Mouse (Mus musculus) CD4-positive helper T cell, adult 2 months (primary cell): ENCODE measurements around the gene Ets2.
"Not testable (repeated sequence)": the region's sequence is repeated elsewhere in the genome, so short reads cannot be mapped to it uniquely, and the experiment has no call there.

Experiments
- DNase-seq: peaks from one replicate; pipeline ENCODE4 v3.0.0-alpha.2; 2012; ENCODE audit warnings: low read depth, missing footprints, low spot score

The Ets2 gene

GRCm38 (mm10) chr16:95699721-95700120 lies 2.2 kb upstream of the Ets2 start:
- no peak for DNase-seq

- DNase-seq = no peak
Observed at GRCm38 (mm10) chr16:95700224-95700623, 1.7 kb upstream of the Ets2 start.

GRCm38 (mm10) chr16:95702562-95703545 lies 979 bp downstream of the Ets2 start:
- DNase-seq = peak; percentile 41

- DNase-seq = no peak
Observed at GRCm38 (mm10) chr16:95703958-95704357, 2.1 kb downstream of the Ets2 start.

- peak; percentile 19 for DNase-seq
Observed at GRCm38 (mm10) chr16:95704662-95705330, 2.9 kb downstream of the Ets2 start.

- DNase-seq = no peak
Observed at GRCm38 (mm10) chr16:95705771-95706170, 3.9 kb downstream of the Ets2 start.

GRCm38 (mm10) chr16:95708211-95709004 lies 6.5 kb downstream of the Ets2 start:
- peak; percentile 58 for DNase-seq

- DNase-seq = no peak
Observed at GRCm38 (mm10) chr16:95709175-95709574, 7.3 kb downstream of the Ets2 start.

GRCm38 (mm10) chr16:95710129-95710528 lies 8.3 kb downstream of the Ets2 start:
- no peak for DNase-seq

- DNase-seq = no peak
Observed at GRCm38 (mm10) chr16:95712121-95712520, 10.2 kb downstream of the Ets2 start.

GRCm38 (mm10) chr16:95713077-95713476 lies 11.2 kb downstream of the Ets2 start:
- not testable (repeated sequence) for DNase-seq

- DNase-seq = no peak
Observed at GRCm38 (mm10) chr16:95715026-95715425, 13.2 kb downstream of the Ets2 start.

GRCm38 (mm10) chr16:95716061-95716706 lies 14.3 kb downstream of the Ets2 start:
- no peak for DNase-seq

- no peak for DNase-seq
Observed at GRCm38 (mm10) chr16:95717631-95718030, 15.8 kb downstream of the Ets2 start.

- DNase-seq = no peak
Observed at GRCm38 (mm10) chr16:95718119-95718518, 16.2 kb downstream of the Ets2 start.

- DNase-seq = no peak
Observed at GRCm38 (mm10) chr16:95720532-95720931, 18.7 kb downstream of the Ets2 start.

- DNase-seq = no peak
Observed at GRCm38 (mm10) chr16:95724251-95724650, 22.4 kb downstream of the Ets2 start.

- no peak for DNase-seq
Observed at GRCm38 (mm10) chr16:95724776-95725175, 22.9 kb downstream of the Ets2 start.

GRCm38 (mm10) chr16:95726802-95727201 lies 24.9 kb downstream of the Ets2 start:
- no peak for DNase-seq

- DNase-seq = peak; percentile 91
Observed at GRCm38 (mm10) chr16:95728453-95729435, 26.9 kb downstream of the Ets2 start.
